Mouse (Mus musculus) spleen, adult 2 months (tissue): ENCODE measurements around the gene Serpinb9.

Experiments used
- CTCF ChIP-seq: fragments of 200-500 bp; IDR thresholded peaks from 2 replicates; pipeline ENCODE4 v1.5.1; 2011; ENCODE audit warnings: mild to moderate bottlenecking, inconsistent platforms; ENCODE audit not compliant: insufficient read depth, insufficient read length, insufficient replicate concordance; ENCODE audit errors: extremely low read depth
- POLR2A ChIP-seq: fragments of 200-500 bp; IDR thresholded peaks from 2 replicates; pipeline ENCODE4 v1.6.1; 2011; ENCODE audit warnings: low read depth, low read length, inconsistent platforms

GRCm38 (mm10) chr13:33028550-33028949, 25.5 kb downstream of the Serpinb9 start:
- no peak for TF ChIP-seq POLR2A
- TF ChIP-seq CTCF = no peak
